Mouse (Mus musculus) cerebellum, postnatal 14 days (tissue): ENCODE data around the gene Rpl23.
A peak's percentile ranks its signal among the peaks of the same experiment; 100 is the strongest.
"Not testable (repeated sequence)": the region's sequence is repeated elsewhere in the genome, so short reads cannot be mapped to it uniquely, and the experiment has no call there.

Experiments
- DNase-seq, 2 experiments: peaks; one replicate each; pipeline ENCODE4 v3.0.0; 2021; ENCODE audit warnings: mixed read lengths in 2 of 2

Rpl23 gene

GRCm38 (mm10) chr11:97799146-97799993 lies 17.1 kb upstream of the Rpl23 start:
- peak; percentile 87 to 93 for DNase-seq

DNA sequence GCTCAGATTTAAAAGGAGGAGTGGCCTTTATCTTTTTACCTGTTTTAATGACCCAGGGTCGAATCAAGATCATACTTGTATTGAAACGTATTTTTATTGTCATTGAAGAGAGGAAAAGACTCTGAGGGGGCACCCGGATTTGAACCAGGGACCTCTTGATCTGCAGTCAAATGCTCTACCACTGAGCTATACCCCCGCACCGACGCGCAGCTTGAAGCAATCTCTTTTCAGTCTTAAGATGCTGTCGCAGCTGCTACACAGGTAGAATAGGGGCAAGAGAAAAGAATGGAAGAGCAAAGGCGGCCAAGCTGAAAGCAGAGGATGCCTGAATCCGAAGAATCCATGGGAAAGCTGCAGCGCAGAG lies 16.5 kb upstream of the Rpl23 start, which contains the start of gene Lasp1:
Gene Lasp1, plus strand, starts transcription at position 219 of the 364 bp plus-strand sequence.
- DNase-seq: peak; percentile 95

- no peak for DNase-seq
Observed at GRCm38 (mm10) chr11:97798083-97798435, 15.8 kb upstream of the Rpl23 start.

DNA sequence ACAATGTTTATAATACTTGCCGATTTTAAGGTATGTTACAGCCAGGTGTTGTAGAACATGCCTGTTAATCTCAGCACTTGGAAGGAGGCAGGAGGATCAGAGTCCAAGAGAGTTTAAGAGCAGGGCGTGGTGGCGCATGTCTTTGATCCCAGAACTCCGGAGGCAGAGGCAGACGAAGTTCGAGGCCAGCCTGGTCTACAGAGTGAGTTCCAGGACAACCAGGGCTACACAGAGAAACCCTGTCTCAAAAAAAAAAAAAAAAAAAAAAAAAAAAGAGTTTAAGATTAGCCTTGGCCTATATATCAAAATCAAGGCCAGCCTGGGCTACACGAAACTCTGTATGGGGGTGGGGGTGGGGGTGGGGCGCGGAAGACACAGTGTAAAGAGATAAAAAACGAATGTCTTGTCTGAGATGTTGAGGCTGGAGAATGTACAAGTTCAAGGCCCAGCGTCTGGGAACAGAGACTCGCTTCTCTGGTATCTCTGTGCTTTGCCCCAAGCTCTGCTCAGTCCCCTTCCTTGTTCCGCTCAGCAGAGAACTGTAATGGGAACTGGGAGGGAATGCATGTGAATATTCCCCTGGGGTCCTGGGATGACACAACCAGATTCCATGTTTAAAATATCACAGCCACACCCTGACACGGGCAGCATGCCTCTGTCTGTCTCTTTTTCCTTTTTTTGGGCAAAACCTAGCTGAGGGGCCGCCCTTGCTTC lies 15.3 kb upstream of the Rpl23 start:
- DNase-seq: no peak

DNA sequence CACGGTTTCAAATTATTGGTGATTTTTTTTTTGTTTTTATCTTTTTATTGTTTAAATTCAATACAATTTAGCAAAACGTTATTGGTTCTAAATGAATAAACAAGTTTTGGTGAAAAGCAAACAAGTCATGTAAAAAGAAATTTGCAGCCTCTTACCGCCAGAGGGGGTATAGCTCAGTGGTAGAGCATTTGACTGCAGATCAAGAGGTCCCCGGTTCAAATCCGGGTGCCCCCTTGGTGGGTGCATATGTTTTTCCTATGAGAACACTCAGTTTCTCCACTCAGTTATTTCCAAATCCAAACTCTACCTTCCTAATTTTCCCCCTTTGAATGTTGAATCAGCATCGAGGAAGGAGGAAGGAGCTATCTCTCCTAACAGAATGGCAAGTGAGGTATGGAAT lies 14.7 kb upstream of the Rpl23 start:
- DNase-seq: peak; percentile 86 to 87

GRCm38 (mm10) chr11:97793165-97793564 lies 10.9 kb upstream of the Rpl23 start:
- DNase-seq: peak; percentile 77 to 78

GRCm38 (mm10) chr11:97790778-97791438 lies 8.7 kb upstream of the Rpl23 start:
- not testable (repeated sequence) for DNase-seq

GRCm38 (mm10) chr11:97789727-97790126 lies 7.5 kb upstream of the Rpl23 start:
- no peak for DNase-seq

GRCm38 (mm10) chr11:97787961-97788360 lies 5.7 kb upstream of the Rpl23 start:
- no peak for DNase-seq

DNA sequence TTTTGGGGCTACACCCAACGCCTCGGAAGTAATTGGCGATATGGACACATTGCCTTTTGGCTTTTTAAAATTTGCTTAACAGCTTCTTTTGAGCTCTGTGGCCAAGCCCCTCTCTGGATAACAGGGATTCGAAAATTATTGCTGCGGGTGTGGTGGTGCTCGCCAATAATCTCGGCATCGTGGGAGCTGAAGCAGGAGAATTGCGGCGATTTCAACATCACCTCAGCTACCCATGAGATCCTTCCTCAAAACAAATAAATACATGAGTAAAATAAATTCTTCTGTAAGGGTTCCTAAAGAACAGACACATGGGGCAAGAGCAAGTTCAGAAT lies 293 bp upstream of the Rpl23 start:
- no peak for DNase-seq

DNA sequence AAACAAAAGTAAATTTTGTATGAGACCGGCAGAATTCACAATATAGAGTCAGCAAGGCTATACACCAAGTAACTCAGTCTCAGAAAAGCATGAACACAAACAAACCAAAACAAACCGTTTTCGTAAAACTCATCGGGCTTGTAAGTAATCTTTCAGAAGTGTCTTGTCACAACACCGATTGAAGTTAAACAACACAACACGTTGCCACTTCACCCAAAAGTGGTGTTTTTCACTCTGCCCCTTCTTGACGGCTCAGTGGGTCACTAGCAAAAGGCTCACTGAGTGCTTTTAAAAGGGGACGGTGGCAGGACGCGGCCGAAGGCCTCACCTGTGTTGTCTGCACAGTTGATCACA lies 782 bp downstream of the Rpl23 start:
- DNase-seq: no peak

DNA sequence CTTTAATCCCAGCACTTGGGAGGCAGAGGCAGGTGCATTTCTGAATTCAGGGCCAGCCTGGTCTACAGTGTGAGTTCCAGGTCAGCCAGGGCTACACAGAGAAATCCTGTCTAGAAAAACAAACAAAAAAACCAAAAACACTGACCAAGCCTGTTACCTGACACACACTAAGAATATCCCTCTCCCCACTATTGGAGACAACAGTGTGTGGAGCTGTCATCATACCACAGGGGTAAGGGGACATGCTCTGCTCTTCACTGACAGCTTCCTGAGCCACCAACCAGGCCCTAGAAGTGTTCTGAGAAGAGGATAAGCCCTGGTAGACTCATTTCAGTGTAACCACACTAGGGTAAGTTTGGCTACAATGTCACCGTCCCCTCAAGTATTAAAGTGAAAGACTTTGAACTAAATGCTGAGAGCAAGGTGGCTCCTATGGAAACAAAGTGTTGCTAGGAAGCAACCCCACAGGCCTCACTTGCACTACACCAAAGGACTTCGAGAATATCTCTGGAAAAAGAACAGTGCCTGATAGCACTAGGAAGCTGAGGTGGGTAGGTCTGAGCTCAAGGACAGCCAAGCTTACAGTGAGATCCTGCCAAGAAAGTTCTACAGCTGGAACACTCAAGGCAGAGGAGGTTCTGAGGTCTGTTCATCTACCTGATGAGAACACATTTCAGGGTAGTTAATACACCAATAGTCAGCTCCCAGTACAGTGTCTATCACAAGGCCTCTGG lies 2.1 kb downstream of the Rpl23 start:
- DNase-seq: no peak

GRCm38 (mm10) chr11:97778918-97779317 lies 3.3 kb downstream of the Rpl23 start:
- no peak for DNase-seq

DNA sequence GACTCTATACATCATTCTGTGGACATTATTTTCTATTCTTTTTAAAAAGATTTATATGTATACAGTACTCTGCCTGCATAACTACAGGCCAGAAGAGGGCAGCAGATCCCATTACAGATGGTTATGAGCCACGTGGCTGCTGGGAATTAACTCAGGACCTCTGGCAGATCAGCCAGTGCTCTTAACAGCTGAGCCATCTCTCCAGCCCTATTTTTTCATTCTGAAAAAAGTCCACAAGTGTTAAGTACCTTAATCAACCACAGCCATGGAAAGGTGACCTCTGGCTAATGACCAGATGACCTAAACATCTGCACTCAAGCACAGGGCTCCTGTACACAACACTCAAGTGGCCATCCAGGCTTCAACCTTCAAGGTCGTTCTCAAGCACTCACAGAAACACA lies 5.1 kb downstream of the Rpl23 start:
- no peak for DNase-seq

DNA sequence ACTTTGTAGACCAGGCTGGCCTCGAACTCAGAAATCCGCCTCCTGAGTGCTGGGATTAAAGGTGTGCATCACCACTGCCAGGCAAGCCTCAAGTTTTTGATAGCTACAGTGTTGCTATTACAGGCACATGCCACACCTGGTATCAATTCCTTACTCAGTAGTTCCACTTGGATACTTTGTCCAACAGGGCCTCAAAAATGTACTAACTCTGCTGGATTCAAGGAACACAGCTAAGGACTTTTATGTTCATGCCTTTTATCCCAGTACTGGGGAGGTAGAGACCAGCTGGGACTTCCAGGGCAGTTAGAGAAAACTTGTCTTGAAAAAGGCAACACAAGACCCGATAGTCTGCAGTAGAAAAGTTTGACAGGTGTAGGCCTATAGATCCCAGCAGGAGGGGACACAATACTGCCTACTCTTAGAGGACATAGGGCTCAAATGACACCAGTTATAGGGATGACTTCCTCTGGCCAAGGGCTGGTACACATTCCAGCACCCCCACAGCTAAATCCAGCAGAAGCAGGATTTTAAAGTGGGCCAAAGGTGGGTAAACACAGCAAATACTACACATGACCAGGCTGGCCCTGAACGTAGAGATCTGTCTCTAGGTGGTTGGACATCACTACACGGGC lies 5.6 kb downstream of the Rpl23 start:
- DNase-seq: no peak

DNA sequence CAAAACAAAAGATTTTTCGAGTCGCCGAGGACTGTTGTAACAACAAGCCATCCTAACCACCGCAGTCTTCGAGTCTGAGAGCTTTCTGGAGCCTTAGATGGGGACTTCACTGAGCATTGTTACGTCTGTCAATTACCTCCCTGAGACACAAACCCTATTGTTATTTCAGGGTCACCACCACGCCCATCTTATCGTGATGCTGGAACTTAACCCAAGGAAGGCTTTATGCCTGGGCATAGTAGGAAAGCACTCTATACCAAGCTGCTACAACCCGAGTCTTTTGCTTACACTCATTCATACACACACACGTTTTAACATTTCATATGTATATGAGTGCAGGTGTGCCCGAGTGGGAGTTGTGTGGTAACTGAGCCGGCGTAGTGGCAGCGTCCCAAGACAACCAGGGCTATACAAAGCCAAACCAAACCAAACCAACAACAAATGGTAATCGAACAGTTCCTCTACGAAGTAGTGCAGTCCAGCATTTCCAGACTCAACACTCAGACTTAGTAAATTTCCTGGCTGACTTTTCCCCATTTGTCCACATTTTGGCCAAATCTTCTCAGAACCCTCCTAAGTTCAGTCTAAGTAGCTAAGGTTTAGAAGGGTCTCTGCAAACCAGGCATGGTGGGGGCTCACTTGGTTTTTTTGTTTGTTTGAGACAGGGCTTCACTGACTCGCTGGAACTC lies 6.3 kb downstream of the Rpl23 start, which contains the start of gene 1700001P01Rik:
Gene 1700001P01Rik, minus strand, starts transcription at position 111 of the 689 bp plus-strand sequence.
- no peak for DNase-seq

DNA sequence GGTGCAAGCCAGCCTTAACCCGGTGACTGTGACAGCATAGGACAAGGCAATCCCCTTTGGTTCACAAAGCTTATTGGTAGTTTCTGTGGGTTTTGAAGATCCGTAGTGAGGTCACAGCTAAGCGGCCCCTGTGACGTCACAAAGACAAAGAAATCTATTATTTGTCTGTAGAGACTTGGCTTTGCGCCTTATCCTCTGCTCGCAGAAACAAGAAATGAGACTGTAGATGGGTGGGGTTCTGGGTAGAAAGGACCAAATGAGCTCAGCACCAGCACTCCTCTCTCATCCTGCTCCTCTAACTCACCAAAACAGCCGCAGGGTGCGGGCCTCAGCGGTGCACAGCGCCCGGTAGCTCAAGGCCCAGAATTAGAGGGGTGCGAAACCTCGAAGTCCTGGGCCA lies 7.1 kb downstream of the Rpl23 start:
- DNase-seq: no peak

GRCm38 (mm10) chr11:97771410-97771809 lies 10.8 kb downstream of the Rpl23 start:
- no peak for DNase-seq

GRCm38 (mm10) chr11:97769704-97770103 lies 12.5 kb downstream of the Rpl23 start:
- DNase-seq: no peak

DNA sequence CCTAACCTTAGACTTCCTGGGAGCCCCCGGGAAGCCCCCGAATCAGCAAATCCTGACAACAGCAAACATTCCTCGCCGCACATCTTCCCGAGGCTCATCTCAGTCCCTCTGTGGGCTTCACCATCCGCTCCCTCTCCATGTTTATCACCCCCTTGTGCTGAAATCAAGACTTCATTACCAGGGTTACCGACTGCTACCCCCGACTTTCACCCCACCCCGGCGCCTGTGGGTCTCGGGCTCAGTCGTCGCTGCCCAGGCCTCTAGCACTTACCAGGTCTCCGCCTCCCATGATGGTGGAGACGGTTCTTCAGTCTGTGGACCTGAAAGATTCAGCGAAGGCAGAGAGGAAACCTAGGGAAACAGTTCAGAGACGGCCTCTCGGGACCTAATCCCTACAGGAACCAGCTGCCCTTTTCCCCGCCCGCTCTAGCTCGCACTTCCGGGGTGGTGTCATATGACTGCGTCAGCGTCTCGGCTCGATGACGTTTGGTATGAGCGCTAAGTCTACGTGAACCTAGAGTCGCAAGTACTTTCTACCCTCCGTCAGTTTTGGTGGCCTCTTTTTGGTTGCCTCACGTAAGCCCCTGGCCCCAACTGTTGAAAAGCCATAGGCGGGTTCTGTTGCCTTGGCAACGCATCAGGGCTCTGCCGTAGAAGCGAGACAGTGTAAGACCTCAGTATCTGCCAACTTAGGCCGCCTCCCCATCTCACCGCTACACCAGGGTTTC lies 15.9 kb downstream of the Rpl23 start, which contains the start of gene Cwc25:
Gene Cwc25, minus strand, starts transcription at position 403 of the 728 bp plus-strand sequence.
- peak; percentile 95 to 98 for DNase-seq

DNA sequence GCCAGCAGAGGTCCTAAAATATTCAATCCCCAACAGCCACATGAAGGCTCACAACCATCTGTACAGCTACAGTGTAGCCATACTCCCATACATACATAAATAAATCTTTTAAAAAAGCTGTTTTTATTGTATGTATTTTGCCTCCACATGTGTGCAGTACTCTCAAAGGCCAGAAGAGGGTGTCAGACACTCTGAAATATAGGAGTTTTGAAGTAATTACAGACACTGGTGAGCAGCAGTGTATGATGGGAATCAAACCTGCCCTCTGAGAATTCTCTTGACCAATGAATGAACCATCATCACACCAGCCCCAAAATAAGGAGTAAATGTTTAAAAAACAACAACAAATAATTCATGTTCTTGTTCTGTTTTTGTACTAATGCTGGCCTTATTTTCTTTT lies 20.6 kb downstream of the Rpl23 start:
- no peak for DNase-seq
